Mouse (Mus musculus) embryo, embryonic 9.5 days (tissue): Measurements from ENCODE around the gene Micu1.
A peak's percentile ranks its signal among the peaks of the same experiment; 100 is the strongest.

Source experiments
- DNase-seq: peaks from one replicate; pipeline ENCODE4 v3.0.0-alpha.2; 2017; ENCODE audit errors: extremely low spot score

The Micu1 gene

DNA sequence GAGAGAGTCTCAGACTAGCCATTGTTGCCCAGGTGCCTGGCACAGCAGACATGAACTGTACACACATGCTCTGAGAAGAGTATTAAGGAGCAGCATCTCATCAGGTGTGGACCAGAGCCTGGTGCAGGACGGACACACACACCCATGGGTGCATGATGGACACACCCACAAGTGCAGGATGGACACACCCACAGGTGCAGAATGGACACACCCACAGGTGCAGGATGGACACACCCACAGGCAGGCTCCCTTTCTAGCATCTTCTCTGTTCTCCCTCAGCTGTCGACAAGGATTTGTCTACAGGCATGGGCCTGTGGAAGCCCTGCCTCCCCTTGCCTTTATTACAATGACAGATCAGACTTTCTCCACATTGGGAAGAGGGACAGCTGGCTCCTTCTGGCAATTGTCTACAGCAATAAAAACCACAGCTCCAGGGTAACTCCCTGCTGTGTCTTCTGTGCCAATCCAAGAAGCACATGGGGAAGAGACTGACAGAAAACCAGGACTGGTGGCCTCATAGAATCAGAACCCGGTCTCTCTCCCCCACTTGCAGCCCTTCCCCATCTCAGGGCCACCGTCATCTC, 107.8 kb downstream of the Micu1 start:
- no peak for DNase-seq

DNA sequence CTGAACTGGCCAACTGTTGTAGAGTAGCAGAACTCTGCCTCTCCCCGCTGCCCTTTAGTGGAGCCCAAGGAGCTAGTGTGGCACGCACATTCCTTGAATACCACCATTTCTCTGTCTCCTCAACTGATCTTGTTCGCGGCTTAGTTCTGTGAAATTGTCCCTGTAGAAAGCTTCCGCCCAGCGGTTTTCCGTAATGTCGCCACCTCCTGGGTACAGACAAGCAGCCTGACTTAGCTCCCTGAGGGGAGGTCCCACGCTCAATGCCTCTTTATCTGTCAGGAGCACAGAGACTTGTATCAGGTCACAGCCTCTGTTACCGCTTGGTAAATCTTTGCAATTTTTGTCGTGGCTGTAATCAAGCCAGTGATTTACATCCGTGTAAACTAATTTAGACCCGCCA, 110.7 kb downstream of the Micu1 start:
- DNase-seq: peak; percentile 50

DNA sequence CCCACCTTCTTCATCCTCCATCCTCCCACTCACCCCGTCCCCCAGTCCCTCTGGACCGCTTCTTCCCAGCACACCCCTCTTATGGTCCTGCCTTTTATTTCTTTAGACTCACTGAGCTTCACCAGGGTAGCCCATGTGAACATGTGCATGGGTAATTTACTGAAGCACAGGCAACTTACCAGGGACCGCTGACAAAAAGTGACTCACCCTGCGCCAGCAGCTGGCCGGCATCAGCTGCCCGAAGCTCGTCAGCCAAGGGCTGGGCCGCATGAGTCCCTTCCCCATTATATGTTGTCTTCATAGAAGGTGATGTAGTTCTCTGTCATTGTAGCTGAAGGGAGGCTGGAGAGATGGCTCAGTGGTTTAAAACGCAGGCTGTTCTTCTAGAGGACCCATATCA, 111.5 kb downstream of the Micu1 start:
- no peak for DNase-seq

DNA sequence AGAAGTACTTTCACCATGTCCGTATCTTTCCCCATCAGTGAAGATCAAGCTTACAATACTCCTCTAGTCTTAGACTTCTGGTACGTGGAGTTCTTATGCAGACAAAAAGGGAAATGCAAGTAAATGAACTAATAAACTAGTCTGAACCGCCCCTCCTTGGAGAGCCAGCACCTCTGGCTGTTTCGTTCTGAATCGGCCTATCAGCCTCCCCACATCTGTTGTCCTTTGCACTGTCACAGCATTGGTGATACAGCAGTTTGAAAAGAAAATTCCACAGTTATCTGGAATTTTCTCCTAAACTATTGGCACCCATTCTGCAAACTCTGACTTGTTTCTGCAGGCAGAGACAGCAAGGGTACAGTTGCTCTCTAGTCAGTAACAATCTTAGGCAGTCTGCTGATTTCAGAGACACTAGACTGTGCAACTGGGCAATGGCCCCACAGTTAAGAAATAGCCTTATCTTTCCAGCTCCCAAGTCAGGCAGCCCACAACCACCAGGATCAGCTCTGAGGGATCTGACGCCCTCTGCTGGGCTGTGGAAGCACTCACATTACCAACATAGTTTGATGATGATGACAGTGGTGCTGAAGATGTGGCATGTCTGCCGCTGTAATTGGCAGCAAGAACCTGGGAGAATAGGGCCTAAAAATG, 112.4 kb downstream of the Micu1 start:
- peak; percentile 32 for DNase-seq

DNA sequence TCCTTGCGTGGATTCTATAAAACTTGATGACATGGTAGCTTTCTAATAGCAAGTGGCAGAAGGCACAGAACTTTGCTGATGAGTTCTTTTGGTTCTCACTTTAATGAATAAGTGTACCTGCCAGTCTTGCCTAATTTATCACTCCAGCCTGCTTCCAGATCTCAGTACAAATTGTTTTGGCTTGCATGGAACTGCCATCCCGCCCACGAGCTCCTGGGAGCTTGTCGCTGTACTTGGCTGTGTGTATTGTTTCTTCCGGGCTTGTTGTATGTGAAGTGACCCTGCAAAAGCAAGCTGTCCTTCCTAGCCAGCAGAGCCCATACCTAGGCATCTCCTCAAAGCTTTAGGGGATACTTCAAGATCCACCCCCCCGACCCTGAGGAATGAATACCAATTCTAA, 114.3 kb downstream of the Micu1 start:
- no peak for DNase-seq

DNA sequence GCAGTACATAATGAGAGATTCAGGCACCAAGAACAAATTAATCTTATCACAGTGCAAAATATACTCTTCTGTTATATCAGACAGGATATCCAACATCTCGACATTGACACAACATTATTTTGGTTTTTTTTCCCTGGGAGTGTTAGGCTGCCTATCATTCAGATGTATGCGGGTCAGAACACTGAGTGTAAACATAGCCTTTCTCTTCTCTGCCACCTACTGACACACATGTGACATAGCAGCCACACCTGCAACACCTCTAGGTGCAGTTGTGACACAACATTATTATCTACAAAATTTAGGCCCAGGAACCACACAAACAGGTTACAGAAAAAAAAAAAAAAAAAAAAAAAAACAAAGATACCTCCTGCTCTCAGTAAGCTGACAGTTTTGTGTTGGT, 115.3 kb downstream of the Micu1 start:
- DNase-seq: no peak

DNA sequence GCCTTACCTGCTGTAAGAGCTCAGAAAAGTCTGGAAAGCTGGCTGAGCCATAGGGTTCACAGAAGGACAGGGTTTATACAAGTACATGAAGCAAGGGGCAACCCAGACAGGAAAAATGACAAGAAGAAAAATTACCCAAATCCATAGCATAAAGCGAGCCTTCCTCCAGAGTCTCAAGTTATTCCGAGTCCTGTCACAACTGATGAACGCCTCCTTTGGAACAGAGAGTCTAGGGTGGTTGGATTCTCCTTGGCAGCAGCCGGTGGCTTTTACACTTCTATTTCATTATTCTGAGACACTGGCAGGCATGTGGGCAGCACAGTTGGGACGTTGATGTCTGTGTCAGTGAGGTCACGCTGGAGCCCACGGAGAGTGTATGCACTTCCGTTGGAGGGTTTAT, 115.7 kb downstream of the Micu1 start:
- DNase-seq: no peak

DNA sequence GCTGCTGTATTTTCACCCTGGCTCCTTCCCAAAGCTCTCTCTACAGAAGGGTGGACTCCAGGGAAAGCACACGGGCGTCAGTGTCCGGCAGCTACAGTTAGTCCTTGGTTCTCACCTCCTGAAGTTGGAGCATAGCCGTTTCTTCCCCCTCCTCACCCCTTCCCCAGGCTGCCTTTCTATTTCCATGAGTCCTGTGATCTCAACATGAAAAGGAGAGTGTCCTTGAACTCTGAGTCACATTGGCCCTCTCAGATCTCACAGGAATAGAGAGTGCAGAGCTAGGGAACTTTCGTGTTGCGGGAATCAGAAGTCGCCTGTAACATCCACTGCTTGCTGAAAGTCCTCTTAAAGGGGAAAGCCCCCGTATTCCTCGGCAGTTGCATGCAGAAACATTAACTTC, 116.9 kb downstream of the Micu1 start:
- DNase-seq: no peak

DNA sequence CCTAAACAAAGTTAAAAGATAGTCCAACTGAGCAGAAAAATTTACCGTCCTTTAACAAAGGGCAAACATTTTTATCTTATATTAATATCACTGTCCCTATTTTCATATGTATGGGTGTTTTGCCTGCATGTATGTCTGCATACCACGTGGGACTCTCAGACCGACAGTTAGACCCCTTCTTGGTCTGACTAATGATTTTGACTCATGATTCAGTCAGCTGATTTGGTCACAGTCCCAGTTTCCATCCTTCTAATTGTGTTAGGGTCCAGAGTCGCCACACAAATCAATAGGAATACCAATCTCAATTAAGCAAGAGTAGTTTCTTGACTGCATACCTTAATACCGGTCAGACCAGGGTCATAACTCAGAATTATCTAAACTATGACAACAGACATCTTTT, 118.6 kb downstream of the Micu1 start:
- DNase-seq: no peak

DNA sequence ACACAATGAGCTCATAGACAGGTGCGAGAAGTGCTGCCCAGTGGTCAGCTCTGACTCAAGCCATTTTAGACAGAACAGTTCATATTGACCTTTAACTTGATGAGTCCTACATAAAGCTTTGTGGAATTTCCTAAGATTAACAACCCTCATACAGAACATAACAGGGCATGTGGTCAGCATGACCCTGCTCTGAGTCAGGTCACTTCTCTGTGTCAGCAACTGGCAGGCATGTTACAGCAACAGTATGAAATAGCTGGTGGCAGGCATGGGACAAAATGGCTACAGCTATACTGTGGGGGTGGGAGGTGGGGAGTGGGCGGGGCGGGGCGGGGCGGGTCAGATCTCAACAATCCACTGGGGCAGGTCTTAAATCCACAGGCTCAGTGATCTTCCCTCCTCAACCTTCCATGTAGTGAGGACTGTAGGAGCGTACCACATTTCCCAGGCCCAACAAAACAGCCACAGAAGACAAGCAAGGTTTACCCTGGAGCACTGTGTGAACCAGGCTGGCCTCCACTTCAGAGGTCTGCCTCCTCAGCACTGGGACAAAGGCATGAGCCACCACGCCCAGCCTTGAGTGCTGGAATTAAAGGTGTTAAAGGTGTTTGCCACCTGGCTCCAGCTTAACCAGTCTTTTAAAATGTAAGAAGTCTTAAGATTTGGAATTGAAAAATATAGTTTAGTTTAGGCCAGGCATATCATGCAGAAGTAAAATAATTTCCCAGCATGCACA, 119.2 kb downstream of the Micu1 start:
- DNase-seq: no peak

DNA sequence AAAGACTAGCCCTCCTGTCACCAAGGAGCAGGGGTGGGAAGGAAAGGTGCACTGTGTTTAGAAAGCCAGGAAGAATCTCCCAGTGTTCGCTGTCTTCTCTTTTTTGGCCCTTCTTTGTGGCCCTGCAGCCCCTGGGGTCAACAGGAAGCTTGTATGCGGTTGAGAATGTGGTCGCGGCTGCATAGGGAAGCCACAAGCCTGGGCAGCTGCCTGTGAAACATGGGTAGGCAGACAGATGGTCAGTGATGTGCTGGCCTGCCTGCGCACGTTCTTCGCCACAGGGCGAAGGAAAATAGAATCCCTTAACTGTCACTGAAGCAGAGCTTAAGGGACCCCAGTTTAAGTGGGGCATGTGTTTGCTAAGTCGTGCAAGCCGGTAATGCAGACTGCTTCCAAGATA, 120.6 kb downstream of the Micu1 start:
- DNase-seq: no peak

DNA sequence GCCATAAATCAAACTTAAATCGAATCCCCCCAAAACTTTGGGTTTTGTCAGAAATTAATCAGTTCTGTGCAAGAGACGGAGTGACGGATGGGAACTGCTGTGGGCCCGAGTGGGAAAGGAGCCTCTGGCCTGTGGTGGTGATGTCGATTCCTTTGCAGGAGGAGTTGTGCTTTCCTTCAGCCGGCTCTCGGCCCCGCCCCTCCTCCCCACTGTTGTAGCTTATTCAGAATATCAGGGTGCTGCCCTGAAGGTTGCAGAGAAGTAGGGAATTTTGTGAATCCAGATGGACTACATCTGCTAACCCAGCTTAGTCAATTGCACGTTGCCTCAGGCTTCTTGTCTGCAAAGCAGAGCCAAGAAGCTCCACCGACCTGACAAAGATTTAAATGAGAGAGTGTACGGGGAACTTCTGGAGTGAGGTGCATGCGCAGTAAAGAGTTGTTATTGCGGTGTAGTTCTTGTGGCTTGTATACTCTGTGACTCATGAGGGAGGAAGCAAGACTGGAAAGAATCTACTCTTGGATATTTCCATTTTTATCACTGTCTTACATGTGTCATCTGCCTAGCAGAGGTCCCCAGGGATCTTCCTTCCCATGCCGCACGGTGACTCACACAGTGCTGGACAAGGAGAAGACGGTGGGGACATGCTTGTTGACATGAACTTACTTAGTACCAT, 123.0 kb downstream of the Micu1 start:
- no peak for DNase-seq

DNA sequence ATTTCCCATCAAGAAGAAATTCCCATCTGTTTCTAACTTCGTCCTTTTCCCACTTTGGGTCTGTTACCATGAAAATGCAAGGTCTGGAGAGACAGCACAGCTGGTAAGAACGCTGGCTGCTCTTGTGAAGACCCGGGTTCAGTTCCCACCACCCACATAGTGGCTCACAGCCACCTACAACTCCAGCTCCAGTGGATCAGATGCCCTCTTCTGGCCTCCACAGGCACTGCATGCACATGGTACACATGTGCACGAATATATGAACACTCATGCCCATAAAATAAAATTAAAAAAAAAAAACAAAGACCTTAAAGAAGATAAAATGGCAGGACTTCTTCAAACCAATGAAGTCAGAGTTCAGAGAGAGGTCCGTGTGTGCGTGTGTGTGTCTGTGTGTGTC, 127.6 kb downstream of the Micu1 start:
- DNase-seq: no peak

DNA sequence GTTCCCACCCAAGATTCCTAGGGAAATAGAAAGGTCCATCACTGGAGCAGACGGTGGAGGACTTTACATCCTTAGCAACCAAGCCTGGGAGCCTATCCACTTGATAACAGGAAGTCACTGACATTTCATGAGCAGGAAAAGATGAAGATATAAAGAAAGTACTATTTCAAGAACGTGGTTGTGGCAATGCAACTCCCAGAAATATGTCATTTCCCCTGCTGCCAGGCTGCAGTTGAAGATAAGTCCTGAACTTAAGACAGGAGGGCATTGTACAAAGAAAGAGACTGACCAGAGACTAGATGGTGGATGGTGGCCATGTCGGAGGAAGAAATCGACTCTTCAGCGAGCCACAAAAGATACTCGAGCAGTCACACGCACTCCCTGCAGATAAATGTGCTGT, 129.7 kb downstream of the Micu1 start:
- DNase-seq: no peak

DNA sequence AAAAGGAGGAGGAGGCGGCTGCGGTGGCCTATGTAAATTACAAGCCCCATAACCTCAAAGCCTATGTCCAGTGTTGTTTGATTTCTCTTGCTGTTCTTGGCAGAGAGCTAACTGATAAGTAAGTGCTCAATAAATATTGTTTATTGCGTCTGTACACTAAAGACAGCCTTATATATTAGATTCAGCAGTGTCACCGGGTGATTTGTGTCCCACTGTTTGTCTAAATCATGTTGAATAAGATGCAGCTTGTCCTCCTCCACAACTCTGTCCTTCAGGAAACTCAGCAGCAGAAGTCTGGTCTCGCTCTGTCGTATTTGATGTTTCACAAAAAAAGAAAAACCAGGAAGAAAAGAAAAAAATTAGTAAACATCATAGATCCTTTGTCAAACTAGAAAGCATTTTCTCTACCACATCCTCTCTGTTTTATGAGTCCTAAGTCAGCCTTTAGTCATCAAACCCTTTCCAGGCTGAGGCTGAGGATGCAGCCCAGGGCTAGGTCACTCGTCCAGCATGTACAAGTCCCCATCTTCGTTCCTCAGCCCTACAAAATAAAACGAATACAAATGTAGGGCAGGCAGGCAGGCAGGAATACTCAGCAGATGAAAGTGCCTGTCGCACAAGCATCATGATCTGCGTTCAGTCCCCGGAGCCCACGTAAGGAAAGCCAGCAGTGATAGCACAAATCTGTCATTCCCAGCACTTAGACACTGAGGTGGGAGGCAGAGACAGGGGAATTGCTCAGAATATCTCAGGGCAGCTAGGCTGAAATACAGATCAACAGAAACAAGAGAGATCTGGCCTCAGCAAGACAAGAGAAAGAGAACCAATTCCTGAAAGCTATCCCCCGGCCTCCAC, 133.3 kb downstream of the Micu1 start:
- no peak for DNase-seq

DNA sequence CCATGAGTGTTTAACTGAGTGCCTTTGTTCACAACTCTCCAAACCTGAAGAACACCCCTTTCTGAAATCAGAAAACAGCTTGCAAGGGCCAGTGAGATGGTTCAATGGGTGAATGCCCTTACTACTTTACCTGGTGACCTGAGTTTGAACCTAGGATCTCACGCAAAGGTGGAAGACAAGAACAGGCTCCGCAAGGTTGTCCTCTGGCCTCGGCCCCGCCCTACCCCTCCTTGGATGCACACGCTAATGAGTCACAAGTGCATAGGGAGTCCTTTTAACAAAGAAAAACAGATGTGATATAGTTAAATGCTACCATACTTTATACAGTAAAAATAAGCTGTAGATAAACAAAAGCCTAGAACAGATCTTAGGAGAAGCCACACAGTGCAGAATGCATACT, 135.2 kb downstream of the Micu1 start:
- no peak for DNase-seq

DNA sequence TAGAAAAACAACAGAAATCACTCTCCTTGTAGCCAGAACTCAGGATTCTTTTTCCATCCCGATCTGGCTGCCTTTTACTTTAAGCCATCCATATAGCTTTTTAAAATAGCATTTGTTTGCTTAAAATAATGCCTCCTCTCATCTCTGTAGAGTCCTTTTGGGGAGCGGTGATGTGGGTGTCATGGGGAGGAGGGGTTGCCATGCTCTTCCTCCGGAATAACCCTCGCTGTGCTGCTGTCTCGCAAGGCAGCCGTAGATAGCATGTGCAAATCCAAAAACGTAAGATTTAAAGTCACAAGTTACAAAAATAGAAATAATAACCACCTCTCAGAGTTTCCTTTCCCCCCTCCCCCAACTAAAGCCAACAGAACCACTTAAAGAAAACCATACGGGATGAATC, 139.2 kb downstream of the Micu1 start:
- DNase-seq: no peak

DNA sequence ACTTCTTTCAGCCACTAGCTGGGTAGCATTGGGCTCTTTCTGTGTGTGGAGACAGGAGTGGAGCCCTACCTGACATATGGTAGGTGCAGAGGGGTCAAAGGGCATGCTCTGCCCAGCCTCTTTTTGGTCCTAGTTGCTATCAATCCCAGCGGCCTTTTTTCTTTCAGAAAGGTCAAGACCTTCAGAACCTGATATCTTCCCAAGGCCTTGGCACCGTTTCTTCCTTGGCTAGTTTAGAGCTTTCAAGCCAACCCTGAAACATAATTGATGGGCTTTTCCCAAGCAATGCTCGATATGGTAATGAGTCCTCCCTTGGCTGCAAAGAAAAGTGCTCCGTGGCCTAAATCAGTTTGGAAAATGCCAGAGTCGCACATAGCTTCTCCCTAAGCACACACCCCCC, 140.8 kb downstream of the Micu1 start:
- DNase-seq: no peak

DNA sequence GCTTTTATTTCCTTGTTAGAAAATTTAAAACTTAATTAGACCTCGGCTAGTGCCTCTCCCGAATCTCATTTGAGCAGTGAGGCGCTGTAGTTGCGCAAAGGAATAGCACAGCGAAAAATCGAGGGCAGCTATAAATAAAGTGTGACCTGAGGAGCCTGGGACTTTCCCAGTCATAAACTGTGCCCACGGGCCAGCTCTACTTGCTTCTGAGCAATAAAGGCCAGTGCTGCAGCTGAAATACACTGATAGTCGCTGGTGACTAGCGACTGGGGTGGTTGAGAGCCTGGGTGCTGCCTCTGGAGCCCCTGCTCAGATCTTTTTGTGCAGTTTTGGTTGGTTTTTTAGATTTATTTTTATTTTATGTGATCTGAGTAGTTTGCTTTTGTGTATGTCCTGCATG, 142.4 kb downstream of the Micu1 start:
- DNase-seq: no peak

DNA sequence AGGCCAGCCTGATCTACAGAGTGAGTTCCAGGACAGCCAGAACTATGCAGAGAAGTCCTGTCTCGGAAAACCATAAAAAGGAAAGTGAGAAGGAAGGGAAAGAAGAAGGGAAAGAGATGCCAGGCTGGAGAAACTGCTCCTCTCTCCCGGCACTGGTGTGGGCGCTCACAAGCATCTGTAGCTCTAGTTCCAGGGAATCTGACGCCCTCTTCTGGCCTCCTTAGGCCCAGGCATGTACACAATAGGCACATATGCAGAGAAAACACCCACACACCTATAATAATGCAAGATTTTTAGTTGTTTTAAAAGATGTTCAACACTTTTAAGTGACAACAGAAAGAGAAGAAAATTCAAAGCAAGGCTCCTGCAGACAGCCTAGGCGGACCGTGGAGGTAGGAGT, 144.1 kb downstream of the Micu1 start:
- DNase-seq: no peak

DNA sequence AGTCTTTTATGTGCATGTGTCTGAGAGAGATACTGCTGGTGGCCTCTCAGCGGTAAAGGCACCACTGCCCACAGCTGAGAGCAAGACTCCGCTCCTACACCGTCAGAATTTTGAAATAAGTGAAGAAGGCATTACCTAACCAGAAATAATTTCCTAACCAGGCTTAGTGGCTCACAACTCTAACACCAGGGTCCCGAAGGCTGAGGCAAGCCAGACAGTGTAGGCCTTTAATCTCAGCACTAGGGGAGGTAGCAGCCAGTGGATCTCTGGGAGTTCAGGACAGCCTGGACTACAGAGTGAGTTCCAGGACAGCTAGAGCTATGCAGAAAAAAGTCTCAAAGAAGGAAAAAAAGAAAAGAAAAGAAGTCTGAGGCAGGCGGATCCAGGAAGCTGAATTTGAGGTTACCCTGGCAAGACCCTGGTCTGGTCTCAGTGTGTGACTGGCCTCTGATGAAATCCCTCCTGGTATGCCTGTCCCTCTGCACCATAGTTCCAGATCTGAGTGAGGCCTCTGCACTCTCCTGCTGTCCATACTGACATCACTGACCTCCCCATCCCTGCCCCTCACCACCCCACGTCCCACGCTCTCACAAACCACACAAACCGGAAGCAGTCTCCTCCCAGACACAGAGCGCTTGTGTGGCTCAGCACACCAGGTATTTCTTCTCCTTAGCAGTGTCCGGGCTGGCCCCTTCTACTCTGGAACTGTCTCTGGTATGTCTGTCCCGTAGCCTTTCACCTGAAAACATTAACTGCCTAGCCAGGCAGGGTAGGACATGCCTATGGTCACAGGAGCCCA, 146.0 kb downstream of the Micu1 start:
- no peak for DNase-seq
